Mouse (Mus musculus): Measurements from ENCODE around the gene Prokr2.

Prokr2 gene

DNA sequence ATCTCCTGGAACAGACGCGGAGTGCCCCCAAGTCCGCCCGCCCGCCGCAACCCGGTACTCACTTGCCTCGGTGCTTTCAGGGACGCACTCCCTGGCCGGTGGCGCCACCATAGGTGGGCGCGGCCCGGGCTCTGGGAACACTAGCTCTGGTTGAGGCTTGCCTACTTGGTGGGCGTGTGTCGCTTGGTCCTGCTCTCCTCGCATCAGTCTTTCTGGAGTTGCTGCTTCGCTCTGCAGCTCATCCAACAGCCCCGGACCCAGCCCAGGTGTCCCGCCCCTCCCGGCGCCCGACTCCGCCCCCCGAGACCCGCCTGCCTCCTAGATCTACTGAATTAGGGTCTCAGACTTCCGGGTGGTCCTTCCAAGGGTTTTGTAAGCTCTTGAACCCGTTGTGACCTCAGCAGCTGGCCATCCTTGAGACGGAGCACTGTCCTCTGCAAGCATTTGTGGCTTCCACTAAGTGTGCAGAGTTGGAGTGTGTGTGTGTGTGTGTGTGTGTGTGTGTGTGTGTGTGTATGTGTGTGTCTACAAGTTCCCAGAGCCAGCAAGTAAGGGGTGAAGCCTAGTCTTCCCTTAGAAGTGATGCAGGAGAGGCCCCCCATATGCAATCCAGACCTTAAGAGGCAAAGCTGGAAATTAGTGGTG is at the start of gene Prokr2:
Prokr2 (minus strand) TSS at position 254 of the 645 bp plus-strand sequence.
- no peak for DNase-seq (ENCODE audit: low spot score in 2 of 2)

- no peak for DNase-seq (ENCODE audit: low spot score in 2 of 2)
Measured at GRCm38 (mm10) chr2:132427160-132427941, 42.1 kb upstream of the Prokr2 start.

DNA sequence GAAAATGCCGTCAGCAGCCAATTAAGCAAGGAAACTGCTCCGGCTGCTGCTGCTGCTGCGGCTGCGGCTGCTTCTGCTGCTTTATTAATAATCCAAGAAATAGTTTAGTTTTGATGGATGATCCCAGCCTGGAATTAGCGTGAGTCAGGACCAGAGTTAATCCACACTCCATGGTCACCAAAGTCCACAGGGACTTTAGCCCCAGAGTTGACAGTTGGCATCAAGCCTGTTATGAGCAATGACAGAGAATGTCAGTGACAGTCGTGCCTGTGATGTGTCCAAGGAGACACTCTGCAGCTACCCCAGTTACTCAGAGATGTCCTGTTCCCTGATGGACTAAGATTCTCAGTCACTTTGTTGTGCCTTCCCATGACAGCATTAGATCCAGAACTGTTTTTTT is 40.3 kb upstream of the Prokr2 start:
- no peak for DNase-seq (ENCODE audit: low spot score in 2 of 2)

DNA sequence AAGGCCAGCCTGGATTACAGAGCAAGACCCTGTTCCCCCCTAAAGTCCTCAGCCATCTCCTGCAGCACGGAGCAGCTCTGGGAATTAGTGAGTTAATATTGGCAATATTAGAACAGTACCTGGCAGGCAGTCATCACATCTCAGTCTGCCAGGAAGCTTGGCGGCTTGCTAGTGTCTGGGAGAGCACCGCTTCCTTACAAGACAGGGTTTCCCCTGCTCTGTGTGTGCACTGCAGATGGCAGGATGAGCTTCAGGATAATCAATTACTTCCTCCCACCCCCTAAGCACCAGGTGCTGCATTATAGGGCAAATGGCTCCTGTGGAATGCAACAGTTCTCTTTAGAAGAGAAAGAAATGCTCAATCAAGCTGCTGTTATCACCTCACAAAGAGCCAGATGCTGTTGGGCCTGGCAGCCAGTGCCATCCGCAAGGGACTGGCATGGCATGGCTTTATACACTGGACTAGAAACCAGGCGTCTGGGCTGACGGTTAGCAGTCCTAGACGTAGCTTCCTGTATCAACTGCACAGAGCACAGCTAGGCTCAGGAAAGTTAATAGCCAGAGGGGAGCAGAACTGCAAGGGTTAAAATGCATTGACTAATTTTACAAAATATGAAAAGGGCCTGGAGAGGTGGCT is 38.3 kb upstream of the Prokr2 start:
- no peak for DNase-seq (ENCODE audit: low spot score in 2 of 2)

DNA sequence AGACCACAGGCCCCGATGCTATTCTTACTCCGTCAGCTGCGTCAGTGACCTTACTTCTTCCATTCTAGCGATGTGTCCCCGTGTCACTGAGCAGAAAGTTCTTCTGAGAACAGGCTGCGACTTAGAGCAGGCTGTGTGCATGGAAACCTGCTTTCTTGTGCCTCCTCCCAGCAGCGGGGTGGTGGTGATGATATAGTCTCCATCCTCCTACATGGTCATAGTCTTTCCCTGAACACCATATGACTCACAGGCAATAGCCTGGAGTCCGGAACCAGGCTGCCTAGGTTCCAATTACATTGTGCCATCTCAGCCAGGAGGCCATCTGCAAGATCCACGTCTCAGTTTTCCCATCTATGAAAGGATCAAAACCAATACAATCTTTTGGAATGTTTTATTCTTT is 37.6 kb upstream of the Prokr2 start:
- DNase-seq (ENCODE audit: low spot score in 2 of 2): no peak

- no peak for DNase-seq (ENCODE audit: low spot score in 2 of 2)
Measured at GRCm38 (mm10) chr2:132418414-132418813, 33.2 kb upstream of the Prokr2 start.

GRCm38 (mm10) chr2:132410126-132410525 is 24.9 kb upstream of the Prokr2 start:
- DNase-seq (ENCODE audit: low spot score in 2 of 2): no peak

DNA sequence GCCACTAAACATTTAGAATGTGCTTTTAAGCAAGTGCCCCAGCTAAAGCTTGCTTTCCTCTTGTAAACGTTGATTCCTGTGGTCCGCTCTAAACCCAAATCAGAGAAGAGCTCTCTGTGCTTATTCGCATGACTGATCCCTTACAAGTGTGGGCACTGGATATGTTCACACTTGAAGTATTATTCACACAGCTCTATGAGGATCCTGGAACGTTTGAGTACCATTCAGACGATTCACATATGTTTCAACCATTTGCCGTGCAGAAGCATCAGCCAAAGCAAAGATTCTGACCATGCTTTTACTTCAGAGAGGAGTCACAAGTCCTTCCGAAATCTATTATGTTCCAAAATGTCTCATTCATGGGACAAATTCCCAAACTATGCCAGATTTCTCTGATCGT is 12.9 kb upstream of the Prokr2 start:
- DNase-seq (ENCODE audit: low spot score in 2 of 2): no peak

- no peak for DNase-seq (ENCODE audit: low spot score in 2 of 2)
Measured at GRCm38 (mm10) chr2:132395753-132396152, 10.5 kb upstream of the Prokr2 start.

GRCm38 (mm10) chr2:132390607-132391160 is 5.4 kb upstream of the Prokr2 start:
- DNase-seq (ENCODE audit: low spot score in 2 of 2): no peak

DNA sequence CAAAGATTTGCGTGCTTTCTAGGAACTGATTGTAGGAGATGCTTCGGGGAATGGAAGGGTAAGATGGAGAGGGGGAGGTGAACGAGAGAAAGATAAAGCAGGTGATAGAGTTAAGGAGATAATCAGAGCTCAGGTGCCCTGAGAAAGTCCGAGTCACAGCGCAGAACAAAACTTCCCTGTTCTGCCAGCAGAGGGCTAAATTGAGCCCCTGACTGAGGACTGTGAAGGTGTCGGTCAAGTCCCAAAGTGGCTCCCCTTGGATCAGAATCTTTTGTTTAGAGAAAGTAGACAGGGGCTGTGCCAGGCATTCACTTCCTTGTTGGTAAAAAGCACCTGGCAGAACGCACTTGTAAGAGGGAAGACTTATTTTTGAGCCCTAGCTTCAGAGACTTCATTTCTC is 4.3 kb upstream of the Prokr2 start:
- no peak for DNase-seq (ENCODE audit: low spot score in 2 of 2)

DNA sequence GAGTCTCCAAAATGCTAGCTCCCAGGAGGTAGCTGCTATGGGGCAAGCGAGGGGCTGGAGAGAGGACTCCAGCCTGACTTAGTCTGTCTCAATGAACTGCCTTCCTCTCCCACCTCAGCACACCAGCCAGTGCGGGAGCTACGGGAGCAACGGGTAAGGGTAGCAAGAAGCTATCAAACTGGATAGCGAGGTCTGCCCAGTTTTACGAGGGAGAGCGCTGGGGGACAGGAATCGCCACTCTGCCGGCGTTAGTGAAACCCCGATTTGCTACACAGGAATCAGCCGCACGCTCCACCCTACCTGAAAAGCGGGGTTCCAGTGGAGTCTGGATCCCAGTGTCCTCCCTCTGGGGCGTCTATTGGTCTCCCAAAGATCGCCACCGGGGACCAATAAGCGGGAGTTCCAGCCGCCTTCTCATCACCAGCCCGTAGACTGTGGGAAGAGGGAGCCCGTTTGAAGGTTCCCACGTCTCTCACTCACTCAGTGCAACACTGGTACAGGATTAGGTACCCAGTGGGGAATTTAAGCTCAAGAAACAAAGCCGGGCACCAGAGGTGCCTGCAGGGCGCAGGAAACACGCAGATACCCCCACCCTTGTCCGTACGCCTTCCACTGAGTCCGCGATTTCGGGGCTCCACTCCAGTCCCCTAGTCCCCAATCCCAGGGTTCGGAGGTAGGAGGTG is 595 bp downstream of the Prokr2 start:
- peak in 1 of 2 experiments; percentile 5 for DNase-seq (ENCODE audit: low spot score in 2 of 2)

DNA sequence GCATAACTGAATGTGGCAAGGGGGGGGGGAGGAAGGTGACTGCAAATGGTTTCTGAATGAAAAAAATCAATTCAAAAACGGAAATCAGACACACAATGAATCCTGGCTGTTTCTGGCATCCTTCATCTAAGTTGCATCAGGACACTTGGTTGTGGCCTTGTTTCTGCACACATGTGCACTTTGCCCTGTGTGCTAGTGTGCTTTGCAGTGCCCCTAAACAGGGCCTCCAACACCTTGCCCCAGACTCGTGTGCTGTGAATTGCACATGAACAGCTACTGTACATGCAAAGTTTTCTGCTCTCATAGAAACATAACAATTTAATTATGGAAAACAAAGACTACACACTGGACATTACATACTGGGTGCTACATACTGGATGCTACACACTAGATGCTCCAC is 2.9 kb downstream of the Prokr2 start:
- no peak for DNase-seq (ENCODE audit: low spot score in 2 of 2)

DNA sequence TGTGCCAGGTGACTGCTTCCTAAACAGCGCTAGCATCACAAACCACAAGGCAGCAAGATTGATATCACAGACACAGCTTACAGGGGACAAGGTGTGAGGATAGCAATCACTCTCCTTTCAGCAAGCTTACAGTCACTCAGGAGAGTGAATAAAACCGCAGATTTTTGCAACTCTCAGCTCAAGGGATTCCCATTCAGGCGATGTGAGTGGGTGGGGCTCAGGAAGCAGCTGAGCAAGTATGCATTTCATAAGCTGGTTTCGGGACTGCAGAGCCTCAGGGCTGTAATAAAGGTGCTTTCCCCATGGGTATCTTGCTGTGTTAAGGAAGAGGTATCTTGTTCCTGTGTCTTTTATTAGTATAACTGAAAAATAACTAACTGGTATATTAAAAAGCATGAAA is 5.6 kb downstream of the Prokr2 start:
- no peak for DNase-seq (ENCODE audit: low spot score in 2 of 2)

DNA sequence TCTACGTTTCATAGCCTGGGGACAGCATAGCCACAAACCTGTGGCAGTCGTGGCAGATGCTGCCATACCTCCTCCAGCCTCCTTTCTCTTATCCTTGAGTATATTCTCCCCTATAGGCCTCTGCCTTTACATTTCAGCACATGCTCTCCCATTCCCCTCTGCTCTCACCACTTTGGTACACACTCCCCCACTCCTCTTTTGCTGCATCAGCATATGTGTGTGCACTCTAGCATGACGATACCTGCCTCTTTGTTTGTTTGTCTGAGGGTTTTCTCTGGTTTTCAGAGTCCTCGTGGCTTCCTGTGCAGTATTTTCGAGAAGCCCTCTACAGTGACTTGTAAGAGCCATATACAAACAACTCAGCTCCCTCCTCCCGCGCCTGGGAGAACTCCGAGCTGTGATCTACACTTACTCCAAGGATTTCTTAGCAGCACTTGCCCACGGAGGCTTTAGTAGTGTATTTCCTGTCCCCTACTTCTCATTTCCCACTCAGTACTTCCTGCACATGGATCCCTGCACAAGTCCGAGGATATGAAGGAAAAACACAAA is 6.6 kb downstream of the Prokr2 start:
- DNase-seq (ENCODE audit: low spot score in 2 of 2): no peak

- DNase-seq (ENCODE audit: low spot score in 2 of 2): no peak
Measured at GRCm38 (mm10) chr2:132377436-132377835, 7.8 kb downstream of the Prokr2 start.

DNA sequence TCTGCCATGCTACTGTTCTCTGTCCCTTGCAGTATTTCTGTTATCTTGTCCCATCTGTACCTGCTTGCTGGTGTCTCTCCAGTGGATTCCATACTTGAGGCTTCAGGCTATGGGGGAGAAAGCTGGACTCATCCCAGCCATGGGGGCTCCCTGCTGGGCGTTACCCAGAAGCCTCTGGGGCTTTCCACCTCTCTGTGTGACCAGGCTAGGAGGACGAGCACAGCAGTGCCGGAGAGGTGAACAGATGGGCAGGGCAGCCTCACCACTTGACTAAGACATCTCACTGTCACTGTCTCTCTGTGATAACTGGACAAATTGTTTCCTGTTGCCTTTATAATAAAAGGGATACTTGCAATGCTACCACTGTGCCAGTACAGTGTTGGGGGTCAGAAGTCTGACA is 9.5 kb downstream of the Prokr2 start:
- no peak for DNase-seq (ENCODE audit: low spot score in 2 of 2)

GRCm38 (mm10) chr2:132375135-132375534 is 10.1 kb downstream of the Prokr2 start:
- no peak for DNase-seq (ENCODE audit: low spot score in 2 of 2)

- no peak for DNase-seq (ENCODE audit: low spot score in 2 of 2)
Measured at GRCm38 (mm10) chr2:132373748-132374147, 11.5 kb downstream of the Prokr2 start.

GRCm38 (mm10) chr2:132368433-132368832 is 16.8 kb downstream of the Prokr2 start:
- no peak for DNase-seq (ENCODE audit: low spot score in 2 of 2)

DNA sequence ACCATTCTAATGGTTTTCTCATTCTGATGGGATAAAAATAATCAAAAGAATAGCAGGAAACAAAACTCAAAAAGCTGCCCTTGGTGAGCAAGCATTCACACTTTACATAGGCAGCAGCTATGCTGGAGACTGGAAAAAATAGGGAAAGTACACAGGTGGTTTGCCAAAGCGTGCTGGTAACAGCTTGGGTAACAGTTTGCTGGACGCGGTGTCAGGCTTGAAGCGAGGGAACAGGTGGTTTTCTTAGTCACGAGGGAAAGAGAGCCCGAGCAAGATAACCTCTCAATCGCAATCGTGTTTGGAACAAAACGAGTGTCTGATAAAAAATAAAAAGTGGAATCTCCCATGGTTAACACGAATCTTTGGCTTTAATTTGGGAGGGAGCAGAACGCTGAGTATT is 41.4 kb downstream of the Prokr2 start:
- DNase-seq (ENCODE audit: low spot score in 2 of 2): no peak

DNA sequence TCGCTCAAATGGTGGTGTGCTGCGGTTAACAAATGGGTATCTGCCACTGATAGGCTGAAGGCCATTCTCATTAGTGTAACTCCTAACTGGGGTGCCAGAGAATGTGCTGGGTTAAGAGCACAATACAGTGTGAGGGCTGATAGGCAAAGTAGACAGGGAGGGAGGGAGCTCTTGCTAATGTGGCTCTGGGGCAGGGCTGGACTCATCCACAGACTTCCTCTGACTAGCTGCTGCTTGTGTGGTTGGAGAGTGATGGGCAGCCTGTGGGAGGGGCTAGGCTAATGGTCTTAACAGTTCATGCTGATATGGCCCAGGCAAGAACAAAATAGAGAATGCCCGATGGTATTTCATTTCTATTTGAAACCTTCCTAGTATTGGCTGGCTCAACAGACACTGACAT is 44.0 kb downstream of the Prokr2 start:
- no peak for DNase-seq (ENCODE audit: low spot score in 2 of 2)

Measured in urinary bladder, adult 18-20 months (tissue).